Mouse (Mus musculus) liver, embryonic 16.5 days (tissue): ENCODE measurements around the gene Wnt10a. TPM values are rescaled to one million over a fixed set of nuclear protein-coding genes. Genes with fewer than 3 reads are reported as not detected.

Experiments used
- ATAC-seq: fragments of 200-750 bp; cut with Nextera tagmentation; 2 replicates; pipeline ENCODE4 v1.8.0; 2017; ENCODE audit warnings: low read depth, mild to moderate bottlenecking, moderate number of reproducible peaks, moderate library complexity
- H3K27ac ChIP-seq: fragments of 300-500 bp; sonication (generic); 2 replicates; pipeline ENCODE4 v1.5.1; 2014; ENCODE audit warnings: mild to moderate bottlenecking, low read length
- H3K27me3 ChIP-seq: fragments of 300-500 bp; sonication (generic); 2 replicates; pipeline ENCODE4 v1.6.1; 2014; ENCODE audit warnings: low read depth, low read length, mixed read lengths; ENCODE audit not compliant: control insufficient read depth, insufficient read depth
- H3K36me3 ChIP-seq: fragments of 300-500 bp; sonication (generic); 2 replicates; pipeline ENCODE4 v1.6.1; 2014; ENCODE audit warnings: mild to moderate bottlenecking; ENCODE audit not compliant: control insufficient read depth, insufficient read depth
- H3K4me1 ChIP-seq: fragments of 300-500 bp; sonication (generic); 2 replicates; pipeline ENCODE4 v1.6.1; 2014; ENCODE audit warnings: low read depth, low read length, mixed read lengths; ENCODE audit not compliant: control insufficient read depth
- H3K4me2 ChIP-seq: fragments of 300-500 bp; sonication (generic); 2 replicates; pipeline ENCODE4 v1.6.1; 2014; ENCODE audit warnings: low read depth, low read length, mixed read lengths
- H3K4me3 ChIP-seq: fragments of 300-500 bp; sonication (generic); 2 replicates; pipeline ENCODE4 v1.5.1; 2014; ENCODE audit warnings: low read depth, mild to moderate bottlenecking, low read length
- H3K9ac ChIP-seq: fragments of 300-500 bp; sonication (generic); 2 replicates; pipeline ENCODE4 v1.6.1; 2014; ENCODE audit warnings: low read depth, low read length
- H3K9me3 ChIP-seq: fragments of 300-500 bp; sonication (generic); replicated peaks from 2 replicates; pipeline ENCODE4 v1.6.1; 2016; ENCODE audit warnings: low read length; ENCODE audit not compliant: control insufficient read depth
- WGBS: fragments of 180-500 bp; shearing (Covaris S2); extraction: QIAGEN DNeasy Blood & Tissue Kit; methylation state at CpG from one replicate; pipeline ENCODE4 v1.1.7; 2014; ENCODE audit not compliant: insufficient replicate concordance; 5-methylcytosine and 5-hydroxymethylcytosine counted together
- polyA plus RNA-seq: library from polyadenylated mRNA; unstranded; fragments of >200 nt; fragmentation: Nextera tagmentation; extraction: Ambion mirVana; gene quantifications from 2 replicates; pipeline ENCODE4 v1.2.1, GENCODE M21; 2015

Gene Wnt10a
- polyA plus RNA-seq, 1 experiment from 2014 or later = not detected

DNA sequence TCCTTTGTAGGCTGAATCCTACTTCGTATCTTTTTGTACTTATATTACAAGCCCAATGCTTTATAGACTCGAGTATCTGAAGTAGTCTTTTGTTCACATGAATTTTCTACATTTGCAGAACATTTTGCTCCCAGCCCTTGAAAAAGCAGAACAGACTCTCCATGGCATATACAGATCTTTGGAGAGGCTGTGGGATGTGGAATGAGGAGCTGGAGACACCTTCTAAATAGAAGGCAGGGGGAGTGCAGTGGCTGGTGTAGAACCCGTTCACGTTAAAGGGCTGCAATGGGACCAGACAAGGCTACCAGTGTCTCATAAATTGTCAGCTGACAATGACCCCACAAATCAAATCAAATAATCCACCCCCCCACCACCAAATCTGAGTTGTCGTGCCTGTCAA is 57.6 kb downstream of the Wnt10a start:
- H3K4me2 ChIP-seq = no peak overlapping the region
- H3K4me1 ChIP-seq = no peaks in the 10 kb centered on the region
- no peak overlapping the region for H3K27ac ChIP-seq
- H3K9ac ChIP-seq = no peak overlapping the region
- no peak overlapping the region for H3K4me3 ChIP-seq
- H3K27me3 ChIP-seq = peaks cover 39% of the 10 kb centered on the region
- no peaks in the 10 kb centered on the region for H3K36me3 ChIP-seq
- no peak for ATAC-seq
- H3K9me3 ChIP-seq = no peaks in the 10 kb centered on the region
- 35% methylated on average over 5 of the region's 5 CpGs for WGBS

DNA sequence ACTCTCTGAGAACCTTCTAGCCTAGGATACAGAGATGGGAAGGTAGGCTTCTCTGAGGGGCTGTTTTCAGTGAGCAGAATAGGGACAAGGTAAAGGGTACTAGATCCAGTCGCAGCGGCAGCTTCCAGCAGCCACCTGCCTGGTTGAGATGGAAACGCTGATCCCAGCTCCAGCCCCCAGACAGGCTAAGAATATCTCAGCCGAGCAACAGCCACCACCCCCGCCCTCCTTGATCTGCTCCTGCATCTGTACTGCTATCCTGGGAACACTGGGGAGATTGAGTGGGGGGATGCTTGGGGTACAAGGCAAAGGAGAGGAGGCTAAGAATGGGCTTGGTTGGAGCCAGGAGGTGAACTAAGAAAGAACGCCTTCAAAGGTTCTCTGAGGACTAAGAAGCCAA is 58.9 kb downstream of the Wnt10a start:
- Histone ChIP-seq H3K4me2 (no peak overlapping the region), H3K9me3 (no peaks in the 10 kb centered on the region), H3K4me3 (no peak overlapping the region), H3K4me1 (no peaks in the 10 kb centered on the region; the same call in none of the 2 replicates), H3K27ac (no peak overlapping the region), H3K27me3 (peaks cover 52% of the 10 kb centered on the region), H3K36me3 (no peaks in the 10 kb centered on the region), H3K9ac (no peak overlapping the region)
- no peak for ATAC-seq
- WGBS = 18% methylated on average over 6 of the region's 6 CpGs

DNA sequence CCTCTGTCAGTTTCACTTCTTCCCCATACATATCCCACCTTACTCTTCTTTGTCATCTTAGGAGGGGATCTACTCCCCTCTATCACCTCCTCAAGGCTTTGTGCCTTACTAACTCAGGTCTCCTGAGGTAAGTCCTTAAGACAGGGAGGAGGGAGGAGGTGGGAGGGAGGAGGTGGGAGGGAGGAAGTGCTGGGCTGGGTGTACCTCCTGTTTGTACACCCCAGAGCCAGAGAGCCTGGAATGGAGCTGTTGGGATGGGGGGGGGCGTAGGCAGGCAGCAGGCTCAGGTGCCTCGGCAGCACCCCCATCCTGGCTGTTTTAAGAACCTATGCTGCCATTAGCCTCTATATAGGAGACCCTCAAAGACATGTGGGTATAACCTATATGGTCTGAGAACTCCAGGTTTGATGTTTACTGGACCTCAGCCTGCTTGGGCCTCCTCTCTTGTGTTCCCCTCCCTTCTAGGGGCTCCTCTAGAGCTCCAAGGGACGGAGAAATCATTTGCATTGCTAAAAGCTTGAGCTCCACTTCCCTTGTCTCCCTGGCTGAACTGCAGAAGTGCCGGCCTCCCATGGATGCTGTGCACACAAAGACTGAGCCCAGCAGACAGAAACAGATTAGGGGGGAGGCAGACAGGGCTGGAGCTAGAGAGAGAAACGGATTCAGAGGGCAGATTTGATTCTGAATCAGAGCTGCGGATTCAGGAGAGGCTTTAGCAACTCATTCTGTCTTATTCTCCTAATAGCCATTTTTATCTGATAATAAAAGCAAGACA is 59.9 kb downstream of the Wnt10a start:
- Histone ChIP-seq H3K4me3 (no peak overlapping the region), H3K4me2 (no peak overlapping the region), H3K27ac (no peak overlapping the region), H3K36me3 (no peaks in the 10 kb centered on the region), H3K9me3 (no peaks in the 10 kb centered on the region), H3K27me3 (peaks cover 61% of the 10 kb centered on the region), H3K9ac (no peak overlapping the region), H3K4me1 (no peaks in the 10 kb centered on the region; the same call in none of the 2 replicates)
- no peak for ATAC-seq
- 5% methylated on average over 6 of the region's 6 CpGs for WGBS

Other genes with a start within 250 kb of the Wnt10a start
- 0.04 and 0.40 TPM in 2 replicates for gene Plcd4, start 248.6 kb upstream of the Wnt10a start, polyA plus RNA-seq
- 11.5 and 12.1 TPM in 2 replicates for gene Usp37, start 247.2 kb upstream of the Wnt10a start, polyA plus RNA-seq
- 1.7 and 2.0 TPM in 2 replicates for gene Zfp142, start 203.3 kb upstream of the Wnt10a start, polyA plus RNA-seq
- gene Bcs1l, start 203.2 kb upstream of the Wnt10a start, polyA plus RNA-seq = 8.4 and 8.5 TPM in 2 replicates
- 11.2 and 11.9 TPM in 2 replicates for gene Rnf25, start 190.1 kb upstream of the Wnt10a start, polyA plus RNA-seq
- 0.19 and 0.26 TPM in 2 replicates for gene Stk36, start 190.1 kb upstream of the Wnt10a start, polyA plus RNA-seq
- gene Ttll4, start 129.8 kb upstream of the Wnt10a start, polyA plus RNA-seq = 4.3 and 4.6 TPM in 2 replicates
- 7.5 and 8.9 TPM in 2 replicates for gene Cyp27a1, start 77.9 kb upstream of the Wnt10a start, polyA plus RNA-seq
- gene Prkag3, start 42.3 kb upstream of the Wnt10a start, polyA plus RNA-seq = 0.19 and 0.25 TPM in 2 replicates
- gene Wnt6, start 19.6 kb upstream of the Wnt10a start, polyA plus RNA-seq = 0.06 and 0.11 TPM in 2 replicates
- not detected in 2 replicates for gene Cdk5r2, start 63.4 kb downstream of the Wnt10a start, polyA plus RNA-seq
- not detected in 2 replicates for gene Fev, start 93.9 kb downstream of the Wnt10a start, polyA plus RNA-seq
- gene Cryba2, start 101.6 kb downstream of the Wnt10a start, polyA plus RNA-seq = not detected in 2 replicates
- not detected in 2 replicates for gene Cfap65, start 144.1 kb downstream of the Wnt10a start, polyA plus RNA-seq
- gene Ihh, start 160.2 kb downstream of the Wnt10a start, polyA plus RNA-seq = 2.6 and 4.0 TPM in 2 replicates